Mouse (Mus musculus): Measurements from ENCODE around the gene Zfp52.
A peak's percentile ranks its signal among the peaks of the same experiment; 100 is the strongest.

Gene Zfp52

GRCm38 (mm10) chr17:21535096-21536001 lies at the start of gene Zfp52:
Zfp52 (plus strand) TSS chr17:21535539.
- DNase-seq = peak; percentile 64 to 72

- peak; percentile 86 to 88 for DNase-seq
Measured at GRCm38 (mm10) chr17:21488760-21489499, 46.4 kb upstream of the Zfp52 start, which contains the start of gene Zfp53. Zfp53 (plus strand) TSS chr17:21488998.

- no peak for DNase-seq
Measured at GRCm38 (mm10) chr17:21489500-21490001, 45.8 kb upstream of the Zfp52 start.

GRCm38 (mm10) chr17:21501365-21501764 lies 34.0 kb upstream of the Zfp52 start:
- no peak for DNase-seq

- DNase-seq = no peak
Measured at GRCm38 (mm10) chr17:21504524-21504923, 30.8 kb upstream of the Zfp52 start.

DNA sequence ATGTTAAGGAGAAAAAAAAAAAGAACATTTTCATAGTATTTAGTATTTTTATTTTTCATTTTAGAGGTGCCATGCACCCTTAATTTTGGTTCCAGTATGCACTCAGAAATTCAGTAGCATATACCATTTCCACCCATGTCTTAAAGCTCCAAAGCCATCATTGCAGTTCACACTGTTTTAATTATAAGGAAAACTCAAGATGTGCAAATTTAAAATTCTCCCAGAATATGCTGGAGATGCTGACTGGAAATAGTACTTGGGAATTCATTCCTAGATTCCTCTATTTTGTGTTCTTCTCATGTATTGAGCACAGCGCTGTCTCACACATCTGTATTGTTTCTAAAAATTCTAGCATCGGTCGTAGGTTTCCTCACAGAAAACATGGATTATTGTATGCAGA lies 29.1 kb upstream of the Zfp52 start:
- DNase-seq = no peak

- DNase-seq = no peak
Measured at GRCm38 (mm10) chr17:21509756-21510155, 25.6 kb upstream of the Zfp52 start.

DNA sequence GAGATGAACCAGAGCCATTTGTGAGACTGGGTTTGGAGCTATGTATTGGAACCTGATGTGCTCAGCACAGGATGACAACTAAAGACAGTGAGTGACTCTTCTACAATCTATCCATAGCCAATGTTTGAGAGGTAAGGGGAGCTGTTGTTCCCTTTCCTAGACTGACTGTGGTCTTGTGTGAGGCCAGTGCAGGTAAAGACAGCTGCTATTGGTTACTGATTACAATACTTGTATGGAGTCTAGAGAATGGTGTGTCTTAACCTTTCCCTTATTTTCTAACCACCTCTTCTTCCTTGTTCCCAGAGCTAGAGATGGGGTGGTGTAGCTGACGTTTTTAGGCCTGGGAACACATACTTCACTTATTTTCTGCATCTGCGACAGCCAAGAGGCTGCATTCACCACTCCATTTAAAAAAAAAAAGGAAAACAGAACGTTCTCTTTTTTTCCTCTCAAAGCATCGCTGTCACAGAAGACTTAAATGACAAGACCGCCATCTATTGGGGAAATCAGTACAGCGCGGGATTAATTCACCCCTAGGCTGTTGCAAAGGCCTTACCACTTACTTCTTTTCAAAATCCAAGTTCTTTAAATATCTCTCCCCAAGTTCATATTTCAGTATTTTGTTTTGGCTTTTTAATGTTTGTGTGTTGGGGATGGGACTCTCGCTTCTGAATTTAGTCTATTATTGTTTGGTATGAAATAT lies 19.8 kb upstream of the Zfp52 start:
- DNase-seq = peak; percentile 52 to 54

GRCm38 (mm10) chr17:21516201-21517129 lies 18.9 kb upstream of the Zfp52 start:
- DNase-seq = peak; percentile 49 to 57

DNA sequence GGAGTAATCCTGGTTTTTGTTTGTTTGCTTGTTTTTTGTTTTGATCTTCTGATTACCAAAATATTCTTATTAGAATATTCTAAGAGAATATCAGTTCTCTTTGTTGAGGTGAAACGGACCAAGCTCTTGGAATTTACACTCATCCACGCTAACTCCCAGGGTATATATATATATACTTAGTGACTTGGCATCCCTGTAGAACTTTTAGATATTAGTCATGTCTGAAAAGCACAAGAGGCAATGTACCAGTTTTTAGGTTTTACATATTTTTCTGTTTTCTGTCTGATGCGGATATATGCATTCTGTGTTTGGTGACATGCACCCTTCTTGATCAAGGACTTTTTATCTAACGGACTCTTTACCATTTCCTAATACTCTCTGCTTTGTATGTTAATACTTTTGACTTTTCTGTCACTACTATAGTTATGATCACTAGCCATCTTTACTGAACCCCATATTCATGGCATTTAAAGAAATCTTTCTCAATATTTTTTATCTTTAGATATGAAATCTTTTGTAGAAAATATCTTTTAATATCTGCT lies 18.1 kb upstream of the Zfp52 start:
- no peak for DNase-seq

- DNase-seq = no peak
Measured at GRCm38 (mm10) chr17:21526270-21526669, 9.1 kb upstream of the Zfp52 start.

DNA sequence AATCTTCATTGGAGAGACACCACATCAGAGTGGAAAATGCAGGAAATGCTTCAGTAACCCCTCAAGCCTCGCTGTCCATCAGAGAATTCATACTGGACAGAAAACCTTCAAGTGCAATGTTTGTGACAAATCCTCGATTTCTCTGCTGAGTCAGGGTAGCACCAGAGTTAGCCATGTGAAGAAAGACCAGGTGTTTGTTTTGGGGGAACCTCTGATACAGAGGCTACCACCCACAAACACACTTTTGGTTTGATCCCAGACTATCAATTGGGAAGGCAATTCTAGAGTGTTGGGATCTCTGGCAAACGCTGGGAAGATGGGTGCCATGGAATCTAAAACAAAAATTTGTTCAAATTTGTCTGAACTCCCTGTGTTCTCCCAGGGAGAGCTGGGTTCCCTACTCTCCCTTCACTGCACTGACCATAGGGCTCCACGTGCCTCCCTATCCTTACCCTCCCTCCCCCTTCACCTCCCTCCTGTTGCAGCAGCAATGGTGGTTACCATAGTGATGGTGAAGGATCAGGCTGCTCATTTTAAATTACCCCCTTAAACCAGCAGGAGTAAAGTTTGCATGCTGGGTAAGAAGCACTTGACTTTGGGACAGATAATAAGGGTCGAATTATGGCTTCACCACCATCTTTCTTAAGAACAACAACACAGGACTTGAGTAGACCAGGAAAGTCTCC lies 4.6 kb upstream of the Zfp52 start:
- no peak for DNase-seq

DNA sequence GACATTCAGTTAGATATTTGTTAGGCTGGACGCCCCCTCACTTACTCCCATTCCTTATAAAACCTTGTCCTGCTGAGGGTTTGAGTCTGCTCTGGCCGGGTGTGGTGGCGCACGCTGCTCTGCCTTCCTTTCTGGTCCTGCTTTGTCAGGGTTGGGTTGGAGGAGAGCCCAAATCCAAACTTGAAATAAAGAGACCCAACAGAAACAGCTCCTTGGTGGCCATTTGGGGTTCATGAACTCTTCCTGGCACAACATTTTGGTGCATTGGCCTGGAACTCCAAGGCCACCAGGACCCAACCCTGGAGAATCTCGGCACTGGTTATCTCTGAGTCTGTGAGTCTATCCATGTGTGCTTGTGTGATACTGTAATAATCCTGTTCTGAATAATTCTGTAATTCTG lies 3.7 kb upstream of the Zfp52 start:
- no peak for DNase-seq

DNA sequence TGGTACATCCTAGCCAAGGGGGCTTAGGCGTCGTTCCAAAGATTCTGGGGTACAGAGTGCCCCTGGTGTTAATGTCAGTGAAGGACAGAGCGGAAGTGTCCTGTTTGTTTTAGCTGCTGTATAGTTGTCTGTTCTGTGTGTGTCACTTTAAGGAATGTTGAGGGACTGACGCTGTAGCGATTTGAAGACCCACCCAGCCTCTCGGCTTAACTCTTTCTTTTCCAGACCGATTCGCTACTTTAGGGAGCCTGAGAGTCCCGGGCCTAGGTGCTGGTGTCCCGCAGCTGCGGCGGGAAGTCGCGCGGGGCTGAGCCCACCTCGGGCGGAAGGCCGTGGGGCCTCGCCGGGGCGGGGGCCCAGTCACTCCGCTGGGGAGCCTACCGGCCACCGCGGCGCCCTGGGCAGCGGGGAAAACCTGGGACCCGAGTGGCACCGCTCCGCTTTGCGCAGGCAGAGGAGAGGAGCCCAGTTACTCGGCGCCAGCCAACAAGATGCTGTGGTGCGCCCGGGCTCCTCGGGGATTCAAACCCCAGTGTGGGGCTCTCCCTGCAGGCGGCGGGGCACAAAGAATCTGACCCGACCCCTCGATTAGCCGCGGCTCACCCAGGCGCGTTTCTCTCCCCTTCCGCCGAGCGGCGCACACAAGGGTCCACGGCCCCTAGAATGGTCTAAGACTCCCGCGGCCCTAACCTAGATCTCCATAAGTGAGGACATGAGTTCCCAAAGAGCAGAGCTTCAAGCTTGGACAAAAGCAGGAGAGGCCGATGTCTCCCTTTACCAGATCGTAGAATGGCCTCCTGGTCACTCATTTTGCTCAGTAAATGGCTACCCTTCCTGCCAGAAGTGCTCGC lies 3.0 kb upstream of the Zfp52 start:
- DNase-seq = peak; percentile 63 to 64

GRCm38 (mm10) chr17:21533961-21534360 lies 1.4 kb upstream of the Zfp52 start:
- no peak for DNase-seq

DNA sequence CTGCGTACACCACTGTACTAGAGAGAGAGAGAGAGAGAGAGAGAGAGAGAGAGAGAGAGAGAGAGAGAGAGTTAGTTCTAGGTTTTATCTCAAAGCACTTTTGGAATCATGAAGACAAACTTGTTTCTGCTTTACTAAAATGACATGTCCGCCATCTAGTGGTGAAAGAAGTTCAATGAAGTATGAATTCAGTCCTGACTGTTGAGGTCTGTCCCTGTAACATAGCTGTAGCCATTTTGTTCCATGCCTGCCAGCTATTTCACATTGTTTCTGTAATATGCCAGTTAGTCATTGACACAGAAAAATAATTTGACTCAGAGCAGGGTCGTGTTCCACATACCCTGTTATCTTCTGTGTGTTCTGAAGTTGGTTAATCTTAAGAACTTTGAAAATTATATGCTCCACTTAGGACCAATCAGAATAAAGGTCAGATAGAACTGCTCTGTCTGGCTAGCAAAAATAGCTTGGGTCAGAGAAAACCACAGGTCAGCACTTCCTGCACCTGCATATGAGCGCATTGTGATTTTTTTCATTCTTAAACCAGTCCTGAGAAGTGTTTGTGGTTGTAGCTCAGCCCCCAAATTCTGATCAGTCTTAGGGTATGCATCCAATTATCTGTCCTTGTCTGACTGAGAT lies 761 bp upstream of the Zfp52 start:
- DNase-seq = no peak

- DNase-seq = no peak
Measured at GRCm38 (mm10) chr17:21536096-21536495, 757 bp downstream of the Zfp52 start.

GRCm38 (mm10) chr17:21536676-21537075 lies 1.3 kb downstream of the Zfp52 start:
- no peak for DNase-seq

GRCm38 (mm10) chr17:21557831-21558230 lies 22.5 kb downstream of the Zfp52 start:
- DNase-seq = no peak

All from thymus, postnatal 36 days (tissue).